Mouse (Mus musculus) limb, embryonic 10.5 days (tissue): ENCODE measurements around the gene Dnah1. TPM values are rescaled to one million over a fixed set of nuclear protein-coding genes. Genes with fewer than 3 reads are reported as not detected.

ENCODE experiments used
- DNase-seq: peaks from one replicate; pipeline ENCODE4 v3.0.0-alpha.2; 2017; ENCODE audit warnings: low spot score
- H3K27ac ChIP-seq: fragments of 300-500 bp; sonication (generic); 2 replicates; pipeline ENCODE4 v1.5.1; 2016; ENCODE audit warnings: mild to moderate bottlenecking
- H3K27me3 ChIP-seq: fragments of 300-500 bp; sonication (generic); 2 replicates; pipeline ENCODE4 v1.6.1; 2016; ENCODE audit warnings: low read depth, mild to moderate bottlenecking; ENCODE audit not compliant: poor library complexity, severe bottlenecking
- H3K36me3 ChIP-seq: fragments of 300-500 bp; sonication (generic); 2 replicates; pipeline ENCODE4 v1.6.1; 2016; ENCODE audit warnings: mild to moderate bottlenecking, moderate library complexity
- H3K4me1 ChIP-seq: fragments of 300-500 bp; sonication (generic); 2 replicates; pipeline ENCODE4 v1.6.1; 2016
- H3K4me3 ChIP-seq: fragments of 300-500 bp; sonication (generic); 2 replicates; pipeline ENCODE4 v1.5.1; 2016; ENCODE audit warnings: mild to moderate bottlenecking, moderate library complexity
- H3K9me3 ChIP-seq: fragments of 300-500 bp; sonication (generic); replicated peaks from 2 replicates; pipeline ENCODE4 v1.6.1; 2016; ENCODE audit warnings: mild to moderate bottlenecking
- WGBS: fragments of 180-500 bp; shearing (Covaris S2); methylation state at CpG from one replicate; pipeline ENCODE4 v1.1.7; 2016; 5-methylcytosine and 5-hydroxymethylcytosine counted together
- polyA plus RNA-seq: library from polyadenylated mRNA; unstranded; fragments of >200 nt; fragmentation: Nextera tagmentation; extraction: Ambion mirVana; gene quantifications from 2 replicates; pipeline ENCODE4 v1.2.1, GENCODE M21; 2016

Gene Dnah1
- polyA plus RNA-seq, 1 experiment from 2014 or later = 5.6 TPM

- H3K4me1 ChIP-seq = 0 out of 2 replicates have a peak, but pooled peaks cover 2% of the 10 kb centered on the region
- no peaks in the 10 kb centered on the region for H3K9me3 ChIP-seq
- H3K27ac ChIP-seq = no peak overlapping the region
- no peak overlapping the region for H3K4me3 ChIP-seq
- 83% methylated on average over 4 of the region's 4 CpGs for WGBS
- no peak for DNase-seq
- no peaks in the 10 kb centered on the region for H3K27me3 ChIP-seq
- no peaks in the 10 kb centered on the region for H3K36me3 ChIP-seq
Observed at GRCm38 (mm10) chr14:31330957-31331356, 7.3 kb upstream of the Dnah1 start.

DNA sequence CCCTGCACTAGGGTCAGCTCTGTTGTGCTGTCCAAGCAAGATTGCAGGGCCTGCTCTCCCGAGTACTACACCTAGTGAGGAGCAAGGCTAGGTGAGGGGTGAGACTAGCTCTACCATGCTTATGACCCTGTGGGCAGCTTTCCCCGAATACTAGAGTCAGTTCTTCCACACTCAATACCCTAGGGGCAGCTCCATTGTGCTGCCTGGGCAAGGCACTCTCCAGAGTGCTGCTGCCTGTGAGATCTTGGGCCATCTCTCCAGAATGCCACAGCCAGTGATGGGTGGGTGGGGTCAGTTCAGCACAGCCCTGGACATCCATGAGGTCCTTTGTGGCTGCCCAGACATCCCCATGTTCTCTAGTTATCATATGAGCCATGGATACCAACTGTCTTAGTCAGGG lies 6.0 kb upstream of the Dnah1 start:
- Histone ChIP-seq H3K27me3 (no peaks in the 10 kb centered on the region), H3K36me3 (no peaks in the 10 kb centered on the region), H3K27ac (no peak overlapping the region), H3K4me3 (no peak overlapping the region), H3K4me1 (no peaks in the 10 kb centered on the region), H3K9me3 (no peaks in the 10 kb centered on the region)
- DNase-seq = no peak
- WGBS = 67% methylated on average over 2 of the region's 2 CpGs

GRCm38 (mm10) chr14:31327681-31328080 lies 4.0 kb upstream of the Dnah1 start:
- Histone ChIP-seq H3K27ac (no peak overlapping the region), H3K36me3 (no peaks in the 10 kb centered on the region), H3K4me3 (no peak overlapping the region), H3K9me3 (no peaks in the 10 kb centered on the region), H3K4me1 (peaks cover 11% of the 10 kb centered on the region), H3K27me3 (no peaks in the 10 kb centered on the region; the same call in 1 of the 2 replicates)
- DNase-seq = no peak
- 87% methylated on average over 4 of the region's 4 CpGs for WGBS

GRCm38 (mm10) chr14:31327196-31327595 lies 3.5 kb upstream of the Dnah1 start:
- DNase-seq = peak; percentile 26
- H3K27ac ChIP-seq = no peak overlapping the region
- H3K4me1 ChIP-seq = peaks cover 11% of the 10 kb centered on the region
- H3K27me3 ChIP-seq = no peaks in the 10 kb centered on the region; the same call in 1 of the 2 replicates
- no peak overlapping the region for H3K4me3 ChIP-seq
- 94% methylated on average over 1 of the region's 1 CpGs for WGBS
- H3K36me3 ChIP-seq = no peaks in the 10 kb centered on the region
- H3K9me3 ChIP-seq = no peaks in the 10 kb centered on the region

DNA sequence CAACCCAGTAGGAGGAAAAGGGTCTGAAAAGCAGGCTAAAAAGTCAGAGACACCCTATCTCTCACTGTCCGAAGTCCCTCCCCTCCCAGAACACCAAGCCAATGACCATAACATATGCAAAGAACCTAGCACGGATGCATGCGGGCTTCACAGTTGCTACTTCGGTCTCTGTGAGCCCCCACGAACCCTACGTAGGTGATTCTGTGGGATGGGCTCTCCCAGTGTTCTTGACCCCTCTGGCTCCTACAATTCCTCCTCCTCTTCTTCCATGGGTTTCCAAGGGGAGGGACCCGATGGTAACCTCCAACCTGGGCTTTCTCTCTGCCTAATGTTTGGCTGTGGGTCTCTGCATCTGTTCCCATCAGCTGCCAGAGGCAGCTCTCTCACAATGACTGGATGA lies 3.1 kb upstream of the Dnah1 start:
- 80% methylated on average over 7 of the region's 7 CpGs for WGBS
- Histone ChIP-seq H3K9me3 (no peaks in the 10 kb centered on the region), H3K4me1 (peaks cover 11% of the 10 kb centered on the region), H3K27me3 (no peaks in the 10 kb centered on the region; the same call in 1 of the 2 replicates), H3K36me3 (no peaks in the 10 kb centered on the region), H3K27ac (no peak overlapping the region), H3K4me3 (no peak overlapping the region)
- DNase-seq = peak; percentile 25

- Histone ChIP-seq H3K4me3 (no peak overlapping the region), H3K9me3 (no peaks in the 10 kb centered on the region), H3K4me1 (peaks cover 11% of the 10 kb centered on the region), H3K27me3 (no peaks in the 10 kb centered on the region; the same call in 1 of the 2 replicates), H3K36me3 (no peaks in the 10 kb centered on the region), H3K27ac (no peak overlapping the region)
- DNase-seq = peak; percentile 25
- WGBS = 53% methylated on average over 5 of the region's 5 CpGs
Observed at GRCm38 (mm10) chr14:31325551-31325950, 1.9 kb upstream of the Dnah1 start.

- Histone ChIP-seq H3K27me3 (no peaks in the 10 kb centered on the region; the same call in 1 of the 2 replicates), H3K9me3 (no peaks in the 10 kb centered on the region), H3K4me1 (peaks cover 11% of the 10 kb centered on the region), H3K4me3 (no peak overlapping the region), H3K36me3 (no peaks in the 10 kb centered on the region), H3K27ac (no peak overlapping the region)
- 58% methylated on average over 10 of the region's 10 CpGs for WGBS
- peak; percentile 31 for DNase-seq
Observed at GRCm38 (mm10) chr14:31324851-31325250, 1.2 kb upstream of the Dnah1 start.

DNA sequence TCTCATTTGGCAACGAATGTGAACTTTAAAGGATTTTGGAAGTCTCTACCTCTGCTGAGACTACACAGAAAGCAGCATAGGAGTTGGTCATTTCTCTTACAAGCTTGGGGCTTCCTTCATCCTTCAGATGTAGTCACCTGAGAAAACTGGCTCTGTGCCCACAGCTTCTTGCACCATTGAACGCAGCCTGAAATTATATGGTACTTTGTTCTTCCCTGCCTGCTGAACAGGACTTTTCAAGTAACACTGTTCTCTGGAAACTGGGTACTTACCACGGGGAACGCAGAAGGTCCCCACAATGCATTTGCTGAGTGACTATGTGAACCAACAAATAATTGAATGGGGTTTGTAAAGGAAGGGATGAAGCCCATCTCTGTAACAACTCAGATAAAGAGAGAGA lies 507 bp downstream of the Dnah1 start:
- peaks cover 11% of the 10 kb centered on the region for H3K4me1 ChIP-seq
- H3K4me3 ChIP-seq = peak overlapping the region; percentile 48
- 86% methylated on average over 4 of the region's 4 CpGs for WGBS
- H3K27me3 ChIP-seq = no peaks in the 10 kb centered on the region; the same call in 1 of the 2 replicates
- H3K9me3 ChIP-seq = no peaks in the 10 kb centered on the region
- DNase-seq = peak; percentile 25
- no peaks in the 10 kb centered on the region for H3K36me3 ChIP-seq
- H3K27ac ChIP-seq = peak overlapping the region; percentile 77

- Histone ChIP-seq H3K4me1 (peaks cover 11% of the 10 kb centered on the region), H3K9me3 (no peaks in the 10 kb centered on the region), H3K27ac (no peak overlapping the region), H3K4me3 (no peak overlapping the region), H3K27me3 (no peaks in the 10 kb centered on the region; the same call in 1 of the 2 replicates), H3K36me3 (no peaks in the 10 kb centered on the region)
- peak; percentile 24 for DNase-seq
- 87% methylated on average over 3 of the region's 3 CpGs for WGBS
Observed at GRCm38 (mm10) chr14:31322191-31322590, 1.5 kb downstream of the Dnah1 start.

- no peak overlapping the region for H3K4me3 ChIP-seq
- no peaks in the 10 kb centered on the region; the same call in 1 of the 2 replicates for H3K27me3 ChIP-seq
- no peaks in the 10 kb centered on the region for H3K36me3 ChIP-seq
- no peaks in the 10 kb centered on the region for H3K9me3 ChIP-seq
- WGBS = 92% methylated on average over 11 of the region's 11 CpGs
- no peak for DNase-seq
- peaks cover 14% of the 10 kb centered on the region for H3K4me1 ChIP-seq
- no peak overlapping the region for H3K27ac ChIP-seq
Observed at GRCm38 (mm10) chr14:31321181-31321580, 2.5 kb downstream of the Dnah1 start.

- peaks cover 14% of the 10 kb centered on the region for H3K4me1 ChIP-seq
- no peak overlapping the region for H3K27ac ChIP-seq
- 86% methylated on average over 10 of the region's 10 CpGs for WGBS
- H3K27me3 ChIP-seq = no peaks in the 10 kb centered on the region; the same call in 1 of the 2 replicates
- no peaks in the 10 kb centered on the region for H3K9me3 ChIP-seq
- no peak overlapping the region for H3K4me3 ChIP-seq
- no peak for DNase-seq
- no peaks in the 10 kb centered on the region for H3K36me3 ChIP-seq
Observed at GRCm38 (mm10) chr14:31319546-31319945, 4.2 kb downstream of the Dnah1 start.

DNA sequence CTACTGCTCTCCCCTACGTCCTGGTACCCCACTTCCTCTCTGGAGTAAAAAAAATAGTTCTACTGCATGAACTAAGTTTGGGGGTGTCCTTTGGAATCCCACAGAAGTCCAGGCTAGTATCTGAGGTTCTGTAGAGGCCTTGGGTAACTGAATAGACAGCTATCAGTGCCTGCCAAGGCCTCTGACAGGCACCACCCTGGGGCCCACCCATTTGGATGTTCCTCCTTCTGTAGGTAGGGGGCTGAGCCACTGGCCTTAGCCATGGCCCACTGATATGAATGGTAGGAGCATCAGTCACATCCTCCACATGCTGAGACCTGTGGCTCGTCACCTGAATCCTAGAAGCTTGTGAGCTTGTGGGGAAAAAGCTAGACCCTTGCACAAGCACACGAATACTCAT lies 5.9 kb downstream of the Dnah1 start:
- Histone ChIP-seq H3K4me1 (0 out of 2 replicates have a peak, but pooled peaks cover 4% of the 10 kb centered on the region), H3K4me3 (no peak overlapping the region), H3K27me3 (no peaks in the 10 kb centered on the region), H3K9me3 (no peaks in the 10 kb centered on the region), H3K27ac (no peak overlapping the region), H3K36me3 (no peaks in the 10 kb centered on the region)
- WGBS = 83% methylated on average over 3 of the region's 3 CpGs
- no peak for DNase-seq

GRCm38 (mm10) chr14:31316613-31317012 lies 7.1 kb downstream of the Dnah1 start:
- no peak overlapping the region for H3K27ac ChIP-seq
- WGBS = 65% methylated on average over 12 of the region's 12 CpGs

GRCm38 (mm10) chr14:31313192-31313591 lies 10.5 kb downstream of the Dnah1 start:
- 70% methylated on average over 3 of the region's 3 CpGs for WGBS
- H3K27me3 ChIP-seq = no peaks in the 10 kb centered on the region
- no peaks in the 10 kb centered on the region for H3K36me3 ChIP-seq
- H3K4me3 ChIP-seq = no peak overlapping the region
- H3K9me3 ChIP-seq = no peaks in the 10 kb centered on the region
- H3K27ac ChIP-seq = 0 out of 2 replicates have a peak overlapping the region, but pooled peaks have one; percentile 10
- 0 out of 2 replicates have a peak, but pooled peaks cover 6% of the 10 kb centered on the region for H3K4me1 ChIP-seq
- no peak for DNase-seq

More at GRCm38 (mm10) chr14:31316613-31317012, 7.1 kb downstream of the Dnah1 start:
- no peaks in the 10 kb centered on the region for H3K36me3 ChIP-seq
- no peaks in the 10 kb centered on the region for H3K27me3 ChIP-seq
- H3K9me3 ChIP-seq = no peaks in the 10 kb centered on the region
- 0 out of 2 replicates have a peak, but pooled peaks cover 6% of the 10 kb centered on the region for H3K4me1 ChIP-seq
- H3K4me3 ChIP-seq = no peak overlapping the region
- DNase-seq = no peak
